Mouse (Mus musculus): ENCODE measurements around the gene Sp7. TPM values are rescaled to one million over a fixed set of nuclear protein-coding genes. Genes with fewer than 3 reads are reported as not detected.

Sp7 gene
- total and polyA plus RNA-seq, 3 experiments = not detected

GRCm38 (mm10) chr15:102404608-102405488, 37.9 kb upstream of the Sp7 start:
- Histone ChIP-seq H3K4me3 (ENCODE audit: control insufficient read depth in 1 of 2, insufficient read depth in 1 of 2, low read depth in 2 of 2, low read length in 2 of 2) (peak overlapping the region; percentile 62 to 68), H3K4me1 (ENCODE audit: control insufficient read depth in 1 of 2, insufficient read depth in 2 of 2, low read length in 2 of 2) (peaks cover 7 to 24% of the 10 kb centered on the region in 2 experiments), H3K36me3 (ENCODE audit: control insufficient read depth in 1 of 2, insufficient read depth in 2 of 2, low read length in 2 of 2) (peaks cover 2 to 29% of the 10 kb centered on the region in 2 experiments), H3K9ac (ENCODE audit: control insufficient read depth, low read depth, low read length, poor library complexity, severe bottlenecking) (peak overlapping the region; percentile 87), H3K27me3 (ENCODE audit: control insufficient read depth in 1 of 2, insufficient read depth in 2 of 2, low read length in 2 of 2) (no peaks in the 10 kb centered on the region), H3K27ac (ENCODE audit: control insufficient read depth, low read depth, low read length) (peak overlapping the region; percentile 94), H3K79me2 (ENCODE audit: control insufficient read depth, insufficient read depth, low read length, poor library complexity) (peaks cover 23% of the 10 kb centered on the region), H3K9me3 (replicated peaks; ENCODE audit: insufficient read depth, low read length) (no peaks in the 10 kb centered on the region)
- peak; percentile 70 for DNase-seq (ENCODE audit: low read depth, low spot score)
- no peak for TF ChIP-seq ZKSCAN1 (IDR thresholded peaks at IDR 0.05; ENCODE audit: low read depth, low read length)
- TF ChIP-seq TAL1 (IDR thresholded peaks at IDR 0.05; ENCODE audit: low read length) = no peak
- TF ChIP-seq EP300 (IDR thresholded peaks at IDR 0.05; ENCODE audit: low read depth in 1 of 2, low read length in 2 of 2) = peak in 1 of 2 experiments; percentile 20; a peak in 1 of 4 replicates
- no peak for TF ChIP-seq BHLHE40 (IDR thresholded peaks at IDR 0.05; ENCODE audit: borderline replicate concordance, low read depth, low read length)
- peak; percentile 85 for TF ChIP-seq MAZ (IDR thresholded peaks at IDR 0.05; ENCODE audit: low read depth, low read length)
- TF ChIP-seq JUND (IDR thresholded peaks at IDR 0.05; ENCODE audit: low read depth, low read length) = 0 out of 2 replicates have a peak, but pooled peaks have one; percentile 51
- no peak for TF ChIP-seq KAT2A (conservative IDR thresholded peaks at IDR 0.05; ENCODE audit: low read depth, low read length)
- TF ChIP-seq RAD21 (IDR thresholded peaks at IDR 0.05; ENCODE audit: low read depth, low read length) = no peak
- TF ChIP-seq ZMIZ1 (IDR thresholded peaks at IDR 0.05; ENCODE audit: low read depth, low read length) = peak; percentile 75
- no peak; the same call in 1 of the 2 replicates for TF ChIP-seq ETS1 (IDR thresholded peaks at IDR 0.05; ENCODE audit: low read depth, low read length)
- peak; percentile 71; the same call in 1 of the 2 replicates for TF ChIP-seq SIN3A (IDR thresholded peaks at IDR 0.05; ENCODE audit: low read length)
- peak; percentile 3 to 20 (median 18); a peak in 2 of 6 replicates for TF ChIP-seq CTCF (IDR thresholded peaks at IDR 0.05 in 2 of 3, conservative IDR thresholded peaks at IDR 0.05 in 1 of 3; ENCODE audit: control insufficient read depth in 1 of 3, insufficient read depth in 1 of 3, low read depth in 2 of 3, low read length in 3 of 3, poor library complexity in 1 of 3, severe bottlenecking in 1 of 3)
- peak in 1 of 2 experiments; percentile 96; a peak in 2 of 4 replicates for TF ChIP-seq POLR2A (IDR thresholded peaks at IDR 0.05; ENCODE audit: control insufficient read depth in 1 of 2, insufficient read depth in 1 of 2, low read depth in 1 of 2, low read length in 2 of 2, poor library complexity in 1 of 2)
- TF ChIP-seq UBTF (IDR thresholded peaks at IDR 0.05; ENCODE audit: borderline replicate concordance, insufficient read depth, low read depth, low read length) = peak; percentile 90; the same call in 1 of the 2 replicates
- no peak for TF ChIP-seq NELFE (IDR thresholded peaks at IDR 0.05; ENCODE audit: low read depth, low read length)
- 0 out of 2 replicates have a peak, but pooled peaks have one; percentile 96 for TF ChIP-seq CHD1 (IDR thresholded peaks at IDR 0.05; ENCODE audit: low read depth, low read length)
- TF ChIP-seq HCFC1 (IDR thresholded peaks at IDR 0.05; ENCODE audit: low read depth, low read length) = no peak; the same call in 1 of the 2 replicates
- peak; percentile 55 for TF ChIP-seq MXI1 (IDR thresholded peaks at IDR 0.05; ENCODE audit: low read depth, low read length)
- no peak for TF ChIP-seq MAX (IDR thresholded peaks at IDR 0.05; ENCODE audit: low read length)
- peak; percentile 97; the same call in 1 of the 2 replicates for TF ChIP-seq POLR2AphosphoS5 (IDR thresholded peaks at IDR 0.05; ENCODE audit: borderline replicate concordance, low read depth, low read length)
- TF ChIP-seq POLR2AphosphoS2 (IDR thresholded peaks at IDR 0.05; ENCODE audit: low read length) = no peak; the same call in 1 of the 2 replicates
- no peak for TF ChIP-seq TBP (IDR thresholded peaks at IDR 0.05; ENCODE audit: low read depth, low read length)

Data from MEL (cell line).